Mouse (Mus musculus): ENCODE data around the gene Gcfc2. TPM values are rescaled to one million over a fixed set of nuclear protein-coding genes. Genes with fewer than 3 reads are reported as not detected.

The Gcfc2 gene
- total and polyA plus RNA-seq, 2 experiments from 2014 or later, result 5.2 to 9.8 TPM

DNA sequence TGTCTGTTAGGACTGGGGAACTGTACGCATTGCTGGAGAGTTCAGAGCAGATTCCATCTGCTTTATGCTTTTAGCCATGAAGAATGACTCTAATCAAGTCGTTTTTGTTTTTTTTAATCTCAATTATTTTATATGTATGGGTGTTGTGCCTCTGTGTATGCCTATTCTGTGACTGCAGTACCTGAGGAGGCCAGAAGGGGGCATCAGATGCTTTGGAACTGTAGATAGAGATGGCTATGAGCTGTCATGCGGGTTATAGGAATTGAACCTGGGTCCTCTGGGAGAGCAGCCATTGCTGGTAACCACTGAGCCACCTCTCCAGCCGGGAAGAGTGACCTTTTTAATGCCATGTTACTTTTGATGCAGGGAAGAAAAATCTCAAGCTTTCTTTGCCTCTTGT lies 32.9 kb downstream of the Gcfc2 start:
- DNase-seq (ENCODE audit: low spot score) (peak; percentile 7), ATAC-seq (no peak)
- no peak overlapping the region for H3K27ac ChIP-seq
- TF ChIP-seq CTCF (IDR thresholded peaks at IDR 0.05; ENCODE audit: low read depth), result peak; percentile 59
- no peak overlapping the region for H3K9ac ChIP-seq (replicated peaks; ENCODE audit: low read length)
- H3K9me3 ChIP-seq (ENCODE audit: low read length), result no peaks in the 10 kb centered on the region
- no peaks in the 10 kb centered on the region for H3K27me3 ChIP-seq (ENCODE audit: insufficient read depth, low read length)
- WGBS, result 93% methylated on average over 4 of the region's 4 CpGs
- H3K4me1 ChIP-seq (ENCODE audit: insufficient read depth, low read length), result no peaks in the 10 kb centered on the region
- H3K4me3 ChIP-seq (ENCODE audit: low read length), result no peak overlapping the region
- no peak overlapping the region for H3K4me2 ChIP-seq (ENCODE audit: low read depth, low read length)
- H3K36me3 ChIP-seq (ENCODE audit: insufficient read depth, low read length), result peaks cover 46% of the 10 kb centered on the region

DNA sequence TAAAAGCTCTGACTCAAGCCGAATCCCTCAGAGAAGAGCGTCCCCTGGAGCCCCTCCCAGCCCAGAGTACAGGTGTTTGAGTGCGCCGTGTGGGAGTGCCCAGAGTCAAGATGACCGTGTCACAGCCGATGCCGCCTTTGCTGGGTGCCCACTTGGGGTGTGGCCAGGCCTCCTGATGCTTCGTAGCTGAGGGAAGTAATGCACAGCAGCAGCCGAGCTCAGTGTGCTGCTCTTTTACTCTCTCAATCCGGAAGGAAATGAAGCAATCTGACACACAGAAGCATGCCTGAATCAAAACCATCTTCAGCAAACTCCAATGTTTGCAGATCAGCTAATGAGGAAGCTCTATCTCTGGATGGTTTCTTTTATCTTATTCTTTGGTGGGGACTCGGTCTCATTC lies 34.5 kb downstream of the Gcfc2 start:
- Histone ChIP-seq H3K36me3 (ENCODE audit: insufficient read depth, low read length) (peaks cover 50% of the 10 kb centered on the region), H3K4me2 (ENCODE audit: low read depth, low read length) (no peak overlapping the region), H3K27ac (no peak overlapping the region), H3K27me3 (ENCODE audit: insufficient read depth, low read length) (no peaks in the 10 kb centered on the region), H3K9me3 (ENCODE audit: low read length) (no peaks in the 10 kb centered on the region), H3K9ac (replicated peaks; ENCODE audit: low read length) (no peak overlapping the region), H3K4me1 (ENCODE audit: insufficient read depth, low read length) (no peaks in the 10 kb centered on the region), H3K4me3 (ENCODE audit: low read length) (no peak overlapping the region)
- DNase-seq (ENCODE audit: low spot score) (no peak), ATAC-seq (no peak)
- 87% methylated on average over 11 of the region's 11 CpGs for WGBS
- no peak for TF ChIP-seq CTCF (IDR thresholded peaks at IDR 0.05; ENCODE audit: low read depth)

DNA sequence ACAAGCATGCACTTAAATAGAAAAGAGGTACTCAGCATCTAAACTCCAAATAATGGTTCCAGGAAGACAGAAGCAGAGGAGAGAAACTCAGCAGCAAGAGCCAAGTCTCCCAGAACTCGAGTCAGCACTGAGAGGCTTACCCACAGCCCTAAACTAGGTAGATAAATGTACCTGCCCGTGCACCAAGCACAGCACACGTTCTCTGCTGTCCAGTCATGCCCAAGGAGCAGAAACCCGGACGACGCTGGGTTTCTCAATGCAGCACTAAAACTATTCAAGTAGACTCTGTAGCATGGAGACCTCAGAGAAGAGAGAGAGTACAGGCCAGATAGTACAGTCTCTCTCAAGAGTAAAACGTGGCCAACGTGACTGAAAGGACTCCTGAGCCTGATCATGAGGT lies 36.4 kb downstream of the Gcfc2 start:
- Histone ChIP-seq H3K4me1 (ENCODE audit: insufficient read depth, low read length) (0 out of 2 replicates have a peak, but pooled peaks cover 4% of the 10 kb centered on the region), H3K9ac (replicated peaks; ENCODE audit: low read length) (no peak overlapping the region), H3K4me3 (ENCODE audit: low read length) (no peak overlapping the region), H3K9me3 (ENCODE audit: low read length) (no peaks in the 10 kb centered on the region), H3K27ac (no peak overlapping the region), H3K4me2 (ENCODE audit: low read depth, low read length) (no peak overlapping the region), H3K36me3 (ENCODE audit: insufficient read depth, low read length) (peaks cover 47% of the 10 kb centered on the region), H3K27me3 (ENCODE audit: insufficient read depth, low read length) (no peaks in the 10 kb centered on the region)
- TF ChIP-seq CTCF (IDR thresholded peaks at IDR 0.05; ENCODE audit: low read depth), result no peak
- ATAC-seq, result 0 out of 2 replicates have a peak, but pooled peaks have one; percentile 34
- DNase-seq (ENCODE audit: low spot score), result no peak
- 95% methylated on average over 8 of the region's 8 CpGs for WGBS

DNA sequence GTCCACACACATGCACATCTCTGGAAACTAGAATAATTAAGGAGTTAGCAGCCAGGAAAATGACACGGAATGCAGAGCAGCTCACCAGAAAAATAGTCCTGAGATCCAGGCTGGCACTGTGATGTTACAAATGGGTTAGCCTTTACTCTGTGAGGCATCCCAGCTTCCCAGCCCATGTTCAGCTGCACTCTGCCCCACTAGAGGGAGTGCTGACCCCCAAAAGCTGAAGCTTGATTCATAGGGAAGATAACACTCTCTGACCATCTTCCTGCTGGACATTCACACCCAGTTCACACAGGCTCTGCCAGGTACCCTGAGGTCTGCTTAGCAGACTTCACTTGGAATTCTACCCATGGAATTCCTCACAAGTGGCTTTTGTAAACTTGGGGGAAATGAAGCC lies 36.8 kb downstream of the Gcfc2 start:
- WGBS, result 89% methylated on average over 1 of the region's 1 CpGs
- peaks cover 47% of the 10 kb centered on the region for H3K36me3 ChIP-seq (ENCODE audit: insufficient read depth, low read length)
- no peaks in the 10 kb centered on the region for H3K9me3 ChIP-seq (ENCODE audit: low read length)
- 0 out of 2 replicates have a peak, but pooled peaks cover 7% of the 10 kb centered on the region for H3K4me1 ChIP-seq (ENCODE audit: insufficient read depth, low read length)
- no peak overlapping the region for H3K9ac ChIP-seq (replicated peaks; ENCODE audit: low read length)
- H3K27ac ChIP-seq, result no peak overlapping the region
- peak; percentile 11 for DNase-seq (ENCODE audit: low spot score)
- H3K4me2 ChIP-seq (ENCODE audit: low read depth, low read length), result no peak overlapping the region
- no peak overlapping the region for H3K4me3 ChIP-seq (ENCODE audit: low read length)
- H3K27me3 ChIP-seq (ENCODE audit: insufficient read depth, low read length), result no peaks in the 10 kb centered on the region
- peak; percentile 62 for TF ChIP-seq CTCF (IDR thresholded peaks at IDR 0.05; ENCODE audit: low read depth)
- ATAC-seq, result 0 out of 2 replicates have a peak, but pooled peaks have one; percentile 31

DNA sequence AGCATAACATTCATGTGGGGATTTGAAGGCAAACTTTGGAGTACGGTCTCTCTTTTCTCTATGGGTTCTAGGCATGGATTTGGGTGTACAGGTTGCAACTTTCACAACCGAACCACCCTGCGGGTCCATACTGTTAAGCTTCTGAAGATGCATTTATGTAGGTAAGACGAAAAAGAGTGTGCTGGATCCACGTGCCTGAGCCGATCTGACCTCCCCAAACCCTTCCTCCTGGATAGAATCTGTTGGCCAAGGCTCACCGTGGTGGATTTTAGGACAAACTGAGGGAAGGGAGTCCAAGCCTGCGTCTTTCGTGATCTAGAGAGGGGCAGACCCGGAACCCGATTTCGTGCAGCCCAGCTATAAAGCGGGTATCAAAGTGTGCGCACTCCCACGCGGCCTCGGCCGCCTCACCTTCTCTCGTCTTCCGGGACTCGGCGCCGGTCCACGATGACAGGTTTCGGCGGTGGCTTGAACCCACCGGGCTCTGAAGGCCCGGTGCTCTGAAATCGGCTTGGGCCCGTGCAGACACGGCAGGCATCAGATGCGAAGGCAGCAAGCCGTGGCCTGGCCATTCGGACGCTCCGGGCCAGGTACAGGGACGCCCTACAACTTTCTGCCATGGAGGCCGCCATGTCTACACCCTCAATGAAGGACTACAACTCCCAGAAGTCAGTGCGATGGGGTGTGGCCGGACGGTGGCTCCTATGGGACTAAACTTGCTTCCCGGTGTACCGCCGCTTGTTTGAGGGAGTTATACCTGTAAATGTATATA lies 42.0 kb downstream of the Gcfc2 start, which contains the start of gene Mrpl19:
Gene Mrpl19, minus strand, starts transcription at position 663 of the 772 bp plus-strand sequence.
- ATAC-seq (peak; percentile 97), DNase-seq (ENCODE audit: low spot score) (peak; percentile 95)
- Histone ChIP-seq H3K4me3 (ENCODE audit: low read length) (peak within 1 kb of the TSS; percentile 90), H3K36me3 (ENCODE audit: insufficient read depth, low read length) (peaks cover 20% of the 10 kb centered on the region; the same call in 1 of the 2 replicates), H3K27ac (peak within 1 kb of the TSS; percentile 48; the same call in 1 of the 2 replicates), H3K4me2 (ENCODE audit: low read depth, low read length) (peak within 1 kb of the TSS; percentile 79), H3K9me3 (ENCODE audit: low read length) (no peaks in the 10 kb centered on the region), H3K27me3 (ENCODE audit: insufficient read depth, low read length) (no peaks in the 10 kb centered on the region), H3K4me1 (ENCODE audit: insufficient read depth, low read length) (0 out of 2 replicates have a peak, but pooled peaks cover 7% of the 10 kb centered on the region), H3K9ac (replicated peaks; ENCODE audit: low read length) (peak within 1 kb of the TSS; percentile 69)
- TF ChIP-seq CTCF (IDR thresholded peaks at IDR 0.05; ENCODE audit: low read depth), result no peak
- WGBS, result under 1% methylated on average over 44 of the region's 44 CpGs

DNA sequence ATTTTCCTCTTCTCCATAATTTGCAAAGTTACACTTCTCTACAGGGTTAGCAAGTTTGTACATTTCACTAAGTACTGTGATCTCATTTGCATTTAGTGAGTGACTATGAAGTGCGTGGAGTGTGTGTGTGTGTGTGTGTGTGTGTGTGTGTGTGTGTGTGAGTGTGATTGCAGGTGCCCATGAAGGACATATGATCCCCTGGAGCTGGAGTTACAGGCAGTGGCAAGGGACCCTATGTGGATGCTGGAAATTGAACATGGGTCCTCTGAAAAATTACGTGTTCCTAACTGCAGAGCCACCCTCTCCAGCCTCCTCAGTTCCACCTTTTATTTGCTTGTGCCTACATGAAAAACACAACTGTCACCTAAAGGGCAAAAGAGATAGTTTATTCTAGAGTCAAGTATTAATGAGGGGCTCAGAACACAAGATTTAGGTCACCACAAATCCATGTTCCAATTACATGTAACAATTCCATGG lies 42.6 kb downstream of the Gcfc2 start:
- ATAC-seq, result no peak; the same call in 1 of the 2 replicates
- peak overlapping the region; percentile 69; the same call in 1 of the 2 replicates for H3K9ac ChIP-seq (replicated peaks; ENCODE audit: low read length)
- peak overlapping the region; percentile 90 for H3K4me3 ChIP-seq (ENCODE audit: low read length)
- no peak for DNase-seq (ENCODE audit: low spot score)
- H3K27ac ChIP-seq, result no peak overlapping the region
- H3K9me3 ChIP-seq (ENCODE audit: low read length), result no peaks in the 10 kb centered on the region
- no peak for TF ChIP-seq CTCF (IDR thresholded peaks at IDR 0.05; ENCODE audit: low read depth)
- 47% methylated on average over 2 of the region's 2 CpGs for WGBS
- 0 out of 2 replicates have a peak, but pooled peaks cover 7% of the 10 kb centered on the region for H3K4me1 ChIP-seq (ENCODE audit: insufficient read depth, low read length)
- H3K36me3 ChIP-seq (ENCODE audit: insufficient read depth, low read length), result peaks cover 14% of the 10 kb centered on the region; the same call in 1 of the 2 replicates
- H3K27me3 ChIP-seq (ENCODE audit: insufficient read depth, low read length), result no peaks in the 10 kb centered on the region
- H3K4me2 ChIP-seq (ENCODE audit: low read depth, low read length), result peak overlapping the region; percentile 79

All from hindbrain, postnatal 0 days (tissue).